Mouse (Mus musculus): ENCODE measurements around the gene Sptlc3. TPM values are rescaled to one million over a fixed set of nuclear protein-coding genes. Genes with fewer than 3 reads are reported as not detected.

The Sptlc3 gene
- 4.2 and 4.5 TPM in 2 replicates for polyA plus RNA-seq (2014; fragmentation: Nextera tagmentation; extraction: Ambion mirVana)

GRCm38 (mm10) chr2:139493836-139494235 lies at the start of gene Sptlc3:
Gene Sptlc3 (plus strand): TSS chr2:139493913.
- peak within 1 kb of the TSS; percentile 5; the same call in 1 of the 2 replicates for H3K4me3 ChIP-seq (ENCODE audit: low read depth, low read length)
- peak; percentile 50; the same call in 1 of the 2 replicates for ATAC-seq (ENCODE audit: low read depth)

GRCm38 (mm10) chr2:139467726-139468125 lies 26.0 kb upstream of the Sptlc3 start:
- Histone ChIP-seq H3K27me3 (replicated peaks; ENCODE audit: control insufficient read depth, insufficient read depth, low read length) (no peaks in the 10 kb centered on the region), H3K36me3 (ENCODE audit: control insufficient read depth, insufficient read depth, low read length) (no peaks in the 10 kb centered on the region), H3K9ac (ENCODE audit: low read depth, low read length) (no peak overlapping the region), H3K9me3 (ENCODE audit: control insufficient read depth, low read length) (no peaks in the 10 kb centered on the region), H3K4me2 (ENCODE audit: low read depth, low read length) (no peak overlapping the region), H3K27ac (replicated peaks; ENCODE audit: low read depth, low read length) (no peak overlapping the region), H3K4me1 (ENCODE audit: control insufficient read depth, insufficient read depth, low read length) (no peaks in the 10 kb centered on the region), H3K4me3 (ENCODE audit: low read depth, low read length) (no peak overlapping the region)
- WGBS: 46% methylated on average over 4 of the region's 4 CpGs
- DNase-seq (ENCODE audit: low spot score) (peak; percentile 44), ATAC-seq (ENCODE audit: low read depth) (peak; percentile 33; the same call in 1 of the 2 replicates)

More at GRCm38 (mm10) chr2:139493836-139494235, at the start of gene Sptlc3:
- Histone ChIP-seq H3K4me1 (ENCODE audit: control insufficient read depth, insufficient read depth, low read length) (no peaks in the 10 kb centered on the region), H3K27me3 (replicated peaks; ENCODE audit: control insufficient read depth, insufficient read depth, low read length) (no peaks in the 10 kb centered on the region), H3K27ac (replicated peaks; ENCODE audit: low read depth, low read length) (no peak within 1 kb of the TSS), H3K4me2 (ENCODE audit: low read depth, low read length) (peak within 1 kb of the TSS; percentile 35), H3K9ac (ENCODE audit: low read depth, low read length) (no peak within 1 kb of the TSS), H3K36me3 (ENCODE audit: control insufficient read depth, insufficient read depth, low read length) (no peaks in the 10 kb centered on the region), H3K9me3 (ENCODE audit: control insufficient read depth, low read length) (no peaks in the 10 kb centered on the region)
- 56% methylated on average over 5 of the region's 5 CpGs for WGBS
- DNase-seq (ENCODE audit: low spot score): peak; percentile 64

GRCm38 (mm10) chr2:139488708-139489107 lies 5.0 kb upstream of the Sptlc3 start:
- Histone ChIP-seq H3K4me2 (ENCODE audit: low read depth, low read length) (no peak overlapping the region), H3K4me3 (ENCODE audit: low read depth, low read length) (no peak overlapping the region), H3K36me3 (ENCODE audit: control insufficient read depth, insufficient read depth, low read length) (no peaks in the 10 kb centered on the region), H3K9me3 (ENCODE audit: control insufficient read depth, low read length) (no peaks in the 10 kb centered on the region), H3K4me1 (ENCODE audit: control insufficient read depth, insufficient read depth, low read length) (no peaks in the 10 kb centered on the region), H3K27me3 (replicated peaks; ENCODE audit: control insufficient read depth, insufficient read depth, low read length) (no peaks in the 10 kb centered on the region), H3K9ac (ENCODE audit: low read depth, low read length) (no peak overlapping the region), H3K27ac (replicated peaks; ENCODE audit: low read depth, low read length) (no peak overlapping the region)
- DNase-seq (ENCODE audit: low spot score): no peak
- ATAC-seq (ENCODE audit: low read depth): no peak
- WGBS: 53% methylated on average over 5 of the region's 5 CpGs

GRCm38 (mm10) chr2:139494629-139495028 lies 916 bp downstream of the Sptlc3 start:
- 29% methylated on average over 5 of the region's 5 CpGs for WGBS
- Histone ChIP-seq H3K9ac (ENCODE audit: low read depth, low read length) (no peak overlapping the region), H3K4me3 (ENCODE audit: low read depth, low read length) (peak overlapping the region; percentile 5; the same call in 1 of the 2 replicates), H3K27me3 (replicated peaks; ENCODE audit: control insufficient read depth, insufficient read depth, low read length) (no peaks in the 10 kb centered on the region), H3K9me3 (ENCODE audit: control insufficient read depth, low read length) (no peaks in the 10 kb centered on the region), H3K36me3 (ENCODE audit: control insufficient read depth, insufficient read depth, low read length) (no peaks in the 10 kb centered on the region), H3K4me2 (ENCODE audit: low read depth, low read length) (peak overlapping the region; percentile 35), H3K4me1 (ENCODE audit: control insufficient read depth, insufficient read depth, low read length) (no peaks in the 10 kb centered on the region), H3K27ac (replicated peaks; ENCODE audit: low read depth, low read length) (no peak overlapping the region)
- no peak for DNase-seq (ENCODE audit: low spot score)
- no peak for ATAC-seq (ENCODE audit: low read depth)

GRCm38 (mm10) chr2:139561966-139562505 lies 68.3 kb downstream of the Sptlc3 start:
- no peak overlapping the region for H3K4me3 ChIP-seq (ENCODE audit: low read depth, low read length)
- no peaks in the 10 kb centered on the region for H3K27me3 ChIP-seq (replicated peaks; ENCODE audit: control insufficient read depth, insufficient read depth, low read length)
- no peak overlapping the region for H3K4me2 ChIP-seq (ENCODE audit: low read depth, low read length)
- ATAC-seq (ENCODE audit: low read depth) (no peak), DNase-seq (ENCODE audit: low spot score) (no peak)
- H3K4me1 ChIP-seq (ENCODE audit: control insufficient read depth, insufficient read depth, low read length): no peaks in the 10 kb centered on the region
- no peaks in the 10 kb centered on the region for H3K9me3 ChIP-seq (ENCODE audit: control insufficient read depth, low read length)
- H3K36me3 ChIP-seq (ENCODE audit: control insufficient read depth, insufficient read depth, low read length): no peaks in the 10 kb centered on the region
- no peak overlapping the region for H3K27ac ChIP-seq (replicated peaks; ENCODE audit: low read depth, low read length)
- 82% methylated on average over 5 of the region's 5 CpGs for WGBS
- no peak overlapping the region for H3K9ac ChIP-seq (ENCODE audit: low read depth, low read length)

GRCm38 (mm10) chr2:139579280-139579679 lies 85.6 kb downstream of the Sptlc3 start:
- Histone ChIP-seq H3K27me3 (replicated peaks; ENCODE audit: control insufficient read depth, insufficient read depth, low read length) (no peaks in the 10 kb centered on the region), H3K36me3 (ENCODE audit: control insufficient read depth, insufficient read depth, low read length) (no peaks in the 10 kb centered on the region), H3K4me3 (ENCODE audit: low read depth, low read length) (no peak overlapping the region), H3K9ac (ENCODE audit: low read depth, low read length) (no peak overlapping the region), H3K9me3 (ENCODE audit: control insufficient read depth, low read length) (no peaks in the 10 kb centered on the region), H3K4me1 (ENCODE audit: control insufficient read depth, insufficient read depth, low read length) (no peaks in the 10 kb centered on the region), H3K27ac (replicated peaks; ENCODE audit: low read depth, low read length) (no peak overlapping the region), H3K4me2 (ENCODE audit: low read depth, low read length) (no peak overlapping the region)
- no peak for DNase-seq (ENCODE audit: low spot score)
- 7% methylated on average over 3 of the region's 3 CpGs for WGBS
- no peak for ATAC-seq (ENCODE audit: low read depth)

- no peaks in the 10 kb centered on the region for H3K4me1 ChIP-seq (ENCODE audit: control insufficient read depth, insufficient read depth, low read length)
- WGBS: 35% methylated on average over 6 of the region's 6 CpGs
- H3K9ac ChIP-seq (ENCODE audit: low read depth, low read length): no peak overlapping the region
- no peak overlapping the region for H3K27ac ChIP-seq (replicated peaks; ENCODE audit: low read depth, low read length)
- no peaks in the 10 kb centered on the region for H3K9me3 ChIP-seq (ENCODE audit: control insufficient read depth, low read length)
- no peaks in the 10 kb centered on the region for H3K27me3 ChIP-seq (replicated peaks; ENCODE audit: control insufficient read depth, insufficient read depth, low read length)
- H3K4me3 ChIP-seq (ENCODE audit: low read depth, low read length): no peak overlapping the region
- no peak overlapping the region for H3K4me2 ChIP-seq (ENCODE audit: low read depth, low read length)
- no peak for ATAC-seq (ENCODE audit: low read depth)
- DNase-seq (ENCODE audit: low spot score): peak; percentile 22
- H3K36me3 ChIP-seq (ENCODE audit: control insufficient read depth, insufficient read depth, low read length): no peaks in the 10 kb centered on the region
These were observed 89.1 kb downstream of the Sptlc3 start for GRCm38 (mm10) chr2:139582766-139583165.

GRCm38 (mm10) chr2:139587660-139588200 lies 94.0 kb downstream of the Sptlc3 start:
- Histone ChIP-seq H3K27me3 (replicated peaks; ENCODE audit: control insufficient read depth, insufficient read depth, low read length) (no peaks in the 10 kb centered on the region), H3K36me3 (ENCODE audit: control insufficient read depth, insufficient read depth, low read length) (no peaks in the 10 kb centered on the region), H3K4me2 (ENCODE audit: low read depth, low read length) (no peak overlapping the region), H3K27ac (replicated peaks; ENCODE audit: low read depth, low read length) (no peak overlapping the region), H3K4me3 (ENCODE audit: low read depth, low read length) (no peak overlapping the region), H3K4me1 (ENCODE audit: control insufficient read depth, insufficient read depth, low read length) (no peaks in the 10 kb centered on the region), H3K9me3 (ENCODE audit: control insufficient read depth, low read length) (no peaks in the 10 kb centered on the region), H3K9ac (ENCODE audit: low read depth, low read length) (no peak overlapping the region)
- no peak for DNase-seq (ENCODE audit: low spot score)
- ATAC-seq (ENCODE audit: low read depth): no peak
- WGBS: 78% methylated on average over 2 of the region's 2 CpGs

- ATAC-seq (ENCODE audit: low read depth) (no peak), DNase-seq (ENCODE audit: low spot score) (peak; percentile 56)
- no peaks in the 10 kb centered on the region for H3K9me3 ChIP-seq (ENCODE audit: control insufficient read depth, low read length)
- H3K4me1 ChIP-seq (ENCODE audit: control insufficient read depth, insufficient read depth, low read length): no peaks in the 10 kb centered on the region
- H3K4me3 ChIP-seq (ENCODE audit: low read depth, low read length): no peak overlapping the region
- H3K9ac ChIP-seq (ENCODE audit: low read depth, low read length): no peak overlapping the region
- WGBS: 48% methylated on average over 4 of the region's 4 CpGs
- no peak overlapping the region for H3K4me2 ChIP-seq (ENCODE audit: low read depth, low read length)
- no peak overlapping the region for H3K27ac ChIP-seq (replicated peaks; ENCODE audit: low read depth, low read length)
- no peaks in the 10 kb centered on the region for H3K36me3 ChIP-seq (ENCODE audit: control insufficient read depth, insufficient read depth, low read length)
- no peaks in the 10 kb centered on the region for H3K27me3 ChIP-seq (replicated peaks; ENCODE audit: control insufficient read depth, insufficient read depth, low read length)
These were observed 96.2 kb downstream of the Sptlc3 start for GRCm38 (mm10) chr2:139589905-139590304.
